Mouse (Mus musculus) G1E (cell line): ENCODE data around the gene Gfy. TPM values are rescaled to one million over a fixed set of nuclear protein-coding genes. Genes with fewer than 3 reads are reported as not detected.

Source experiments
- ATAC-seq: 2 replicates; pipeline ENCODE4 v1.8.0; 2016; ENCODE audit warnings: mild to moderate bottlenecking; ENCODE audit not compliant: insufficient number of reproducible peaks, poor library complexity, low FRiP score, severe bottlenecking; ENCODE audit errors: extremely low read depth
- DNase-seq: peaks from one replicate; pipeline ENCODE4 v3.0.0; 2012; ENCODE audit warnings: low spot score
- H3K27me3 ChIP-seq: 2 replicates; pipeline ENCODE4 v1.6.1; 2012; ENCODE audit warnings: mild to moderate bottlenecking, low read length, inconsistent platforms; ENCODE audit not compliant: insufficient read depth
- H3K36me3 ChIP-seq: replicated peaks from 2 replicates; pipeline ENCODE3; 2012; ENCODE audit warnings: mild to moderate bottlenecking, inconsistent platforms
- H3K4me1 ChIP-seq: 2 replicates; pipeline ENCODE4 v1.6.1; 2012; ENCODE audit warnings: low read depth, low read length, inconsistent platforms, mixed read lengths; ENCODE audit not compliant: insufficient read depth
- H3K4me3 ChIP-seq: 2 replicates; pipeline ENCODE4 v1.5.1; 2012; ENCODE audit warnings: low read depth, mild to moderate bottlenecking, inconsistent platforms, low read length, moderate library complexity, mixed read lengths
- H3K9me3 ChIP-seq: replicated peaks from 2 replicates; pipeline ENCODE4 v1.6.1; 2012; ENCODE audit warnings: inconsistent platforms
- CTCF ChIP-seq: IDR thresholded peaks from 2 replicates; pipeline ENCODE4 v1.5.1; 2012; ENCODE audit warnings: low read depth, low read length, inconsistent platforms, mixed read lengths
- GATA1 ChIP-seq: IDR thresholded peaks from 2 replicates; pipeline ENCODE4 v1.6.1; 2012; ENCODE audit warnings: borderline replicate concordance, low read length, inconsistent platforms, mixed read lengths
- GATA2 ChIP-seq: IDR thresholded peaks from 2 replicates; pipeline ENCODE4 v1.6.1; 2012; ENCODE audit warnings: low read depth, low read length, inconsistent platforms, borderline replicate concordance
- POLR2AphosphoS5 ChIP-seq: IDR thresholded peaks from 2 replicates; pipeline ENCODE4 v1.6.1; 2012; ENCODE audit warnings: low read depth, low read length, inconsistent platforms; ENCODE audit not compliant: insufficient replicate concordance
- TAL1 ChIP-seq: conservative IDR thresholded peaks from 2 replicates; pipeline ENCODE4 v1.6.1; 2012; ENCODE audit warnings: low read depth, low read length, inconsistent platforms, mixed read lengths
- polyA plus RNA-seq: library from polyadenylated mRNA; stranded (reverse); fragments of >175 nt; gene quantifications from 2 replicates; pipeline ENCODE4 v1.2.3, GENCODE M21; 2012
- total RNA-seq, 2 experiments: library from RNA; stranded (forward) in 1 of 2; stranded (reverse) in 1 of 2; fragments of 200-1000 nt in 1 of 2; fragments of >200 nt in 1 of 2; fragmentation: Nextera tagmentation in 1 of 2; gene quantifications; 2 replicates each; pipeline ENCODE4 v1.2.3; 2014 to 2017

Gene Gfy
- total and polyA plus RNA-seq, 3 experiments: 0.05 TPM; not detected in 2

DNA sequence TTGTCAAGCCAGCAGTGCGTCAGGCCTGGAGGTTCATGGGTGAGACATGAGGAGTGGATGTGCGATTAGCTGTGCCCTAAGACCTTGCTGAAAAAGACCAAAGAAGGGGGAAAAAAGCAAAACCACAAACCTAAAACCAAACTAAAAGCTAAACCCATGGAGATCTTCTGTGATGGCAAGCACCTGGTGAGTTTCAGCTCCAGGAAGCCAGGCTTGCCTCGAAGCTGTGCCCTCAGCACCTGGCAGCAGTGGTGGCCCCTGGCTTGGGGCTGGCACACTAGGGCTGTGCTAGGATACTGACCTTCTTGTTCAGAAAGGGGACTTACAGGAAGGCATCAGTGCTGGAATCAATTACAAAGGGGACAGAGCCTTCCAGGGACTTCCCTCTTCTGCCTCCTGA, 38.0 kb downstream of the Gfy start:
- no peaks in the 10 kb centered on the region for H3K27me3 ChIP-seq
- no peak for TF ChIP-seq GATA2
- no peak for TF ChIP-seq CTCF
- TF ChIP-seq TAL1: no peak
- no peak for TF ChIP-seq POLR2AphosphoS5
- TF ChIP-seq GATA1: no peak
- no peak overlapping the region for H3K4me3 ChIP-seq
- DNase-seq (no peak), ATAC-seq (no peak)
- H3K36me3 ChIP-seq: peaks cover 67% of the 10 kb centered on the region
- H3K4me1 ChIP-seq: peaks cover 63% of the 10 kb centered on the region
- H3K9me3 ChIP-seq: no peaks in the 10 kb centered on the region

DNA sequence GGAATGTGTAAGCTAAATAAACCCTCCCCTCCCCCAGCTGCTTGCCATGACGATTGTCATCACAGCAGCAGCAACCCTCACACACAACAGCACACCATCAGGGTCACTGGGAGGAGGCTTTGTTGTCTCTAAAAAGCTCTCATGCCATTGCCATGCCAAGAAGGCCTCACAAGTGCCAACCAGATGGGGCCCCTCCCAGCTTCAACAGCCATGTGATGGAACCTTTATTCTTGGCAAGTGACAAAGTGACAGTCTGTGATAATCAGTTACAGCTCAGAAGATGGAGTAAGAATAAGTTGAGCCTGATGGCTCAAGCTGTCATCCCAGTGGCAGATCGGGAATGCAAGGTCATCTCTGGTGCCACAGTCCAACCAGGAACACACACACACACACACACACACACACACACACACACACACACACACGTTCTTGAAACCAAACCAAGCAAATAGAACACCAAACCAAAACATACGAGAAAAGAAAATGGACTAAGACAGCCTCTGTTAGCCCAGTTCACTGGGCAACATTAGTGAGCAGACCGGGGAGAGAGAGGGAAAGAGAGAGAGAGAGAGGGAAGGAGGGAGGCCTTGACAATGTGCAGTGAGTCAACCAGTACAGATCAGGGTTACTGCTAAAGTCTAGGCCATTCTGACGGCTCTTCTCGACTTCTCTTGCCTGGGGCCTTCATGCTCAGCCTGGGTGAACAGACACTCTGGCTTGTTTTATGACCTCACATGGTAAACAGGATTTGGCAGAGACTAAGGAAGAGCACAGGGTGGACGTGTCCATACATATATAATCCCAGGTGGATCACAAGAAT, 39.3 kb downstream of the Gfy start:
- Histone ChIP-seq H3K36me3 (peaks cover 55% of the 10 kb centered on the region), H3K9me3 (no peaks in the 10 kb centered on the region), H3K4me3 (no peak overlapping the region), H3K27me3 (no peaks in the 10 kb centered on the region), H3K4me1 (peaks cover 70% of the 10 kb centered on the region)
- DNase-seq (no peak), ATAC-seq (no peak)
- TF ChIP-seq CTCF: no peak

DNA sequence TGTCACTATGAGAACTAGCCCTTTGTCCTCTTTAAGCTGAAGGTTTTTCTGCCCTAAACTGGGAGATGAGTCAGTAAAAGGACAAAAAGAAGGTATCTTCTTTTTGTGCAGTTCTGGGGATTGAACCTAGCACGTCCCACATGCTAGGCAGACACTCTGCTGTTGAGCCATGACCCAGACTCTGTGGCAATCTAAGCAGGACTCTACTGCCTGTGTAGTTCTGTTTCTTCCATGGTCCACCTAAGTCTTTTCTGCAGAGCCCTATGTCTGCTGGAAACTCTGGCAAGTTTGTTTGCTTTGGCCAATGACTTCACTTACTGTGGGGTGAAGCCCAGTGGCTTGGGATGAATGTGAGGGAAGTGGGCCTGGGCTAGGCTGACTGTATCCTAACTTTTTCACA, 41.0 kb downstream of the Gfy start:
- Histone ChIP-seq H3K4me1 (peaks cover 85% of the 10 kb centered on the region), H3K36me3 (peaks cover 49% of the 10 kb centered on the region), H3K4me3 (peak overlapping the region; percentile 41; the same call in 1 of the 2 replicates), H3K9me3 (peaks cover under 1% of the 10 kb centered on the region; the same call in 1 of the 2 replicates), H3K27me3 (no peaks in the 10 kb centered on the region)
- DNase-seq: no peak
- ATAC-seq: no peak
- TF ChIP-seq GATA1: no peak

DNA sequence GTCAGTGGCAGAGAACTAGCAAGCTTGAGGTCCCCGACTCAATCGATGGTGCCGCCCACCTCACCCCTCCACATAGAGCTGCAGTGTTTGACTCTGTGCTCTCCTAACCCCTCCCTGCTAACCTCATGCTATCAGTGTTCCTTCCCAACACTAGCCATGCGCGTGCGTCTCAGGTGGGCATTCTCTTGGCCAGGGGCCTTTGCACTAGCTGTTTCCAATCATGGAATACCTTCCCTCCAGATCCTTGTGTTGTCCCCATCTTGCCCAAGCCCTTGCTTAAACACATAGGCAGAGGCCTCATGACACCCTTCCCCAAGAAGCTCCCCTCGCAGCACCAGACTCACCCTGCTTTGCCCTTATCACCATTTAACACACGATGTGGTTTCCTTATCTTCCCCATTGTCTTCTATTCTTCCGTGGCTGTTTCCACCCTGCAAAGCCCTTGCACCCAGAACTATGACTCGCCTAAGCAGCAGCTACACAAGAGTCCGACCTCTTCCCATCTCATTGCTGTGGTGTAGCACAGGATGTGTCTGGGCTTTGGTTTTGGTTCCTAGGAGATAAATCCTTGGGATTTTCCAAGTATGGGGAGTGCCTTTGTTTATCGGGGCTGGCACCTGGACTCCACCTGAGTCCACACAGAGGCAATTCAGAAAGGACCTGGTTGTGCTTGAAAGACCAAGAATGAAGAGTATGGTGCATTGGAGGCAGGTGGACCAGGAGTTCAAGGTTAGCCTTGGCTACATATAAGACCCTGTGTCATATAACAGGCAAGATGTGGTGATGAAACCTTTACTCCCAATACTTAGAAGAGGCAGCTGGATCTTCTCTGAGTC, 42.0 kb downstream of the Gfy start:
- peak overlapping the region; percentile 71; the same call in 1 of the 2 replicates for H3K4me3 ChIP-seq
- no peaks in the 10 kb centered on the region for H3K27me3 ChIP-seq
- peaks cover 3% of the 10 kb centered on the region; the same call in 1 of the 2 replicates for H3K9me3 ChIP-seq
- TF ChIP-seq TAL1 (peak; percentile 93), POLR2AphosphoS5 (no peak)
- DNase-seq (peak; percentile 83), ATAC-seq (peak; percentile 74)
- H3K36me3 ChIP-seq: peaks cover 48% of the 10 kb centered on the region
- H3K4me1 ChIP-seq: peaks cover 87% of the 10 kb centered on the region

DNA sequence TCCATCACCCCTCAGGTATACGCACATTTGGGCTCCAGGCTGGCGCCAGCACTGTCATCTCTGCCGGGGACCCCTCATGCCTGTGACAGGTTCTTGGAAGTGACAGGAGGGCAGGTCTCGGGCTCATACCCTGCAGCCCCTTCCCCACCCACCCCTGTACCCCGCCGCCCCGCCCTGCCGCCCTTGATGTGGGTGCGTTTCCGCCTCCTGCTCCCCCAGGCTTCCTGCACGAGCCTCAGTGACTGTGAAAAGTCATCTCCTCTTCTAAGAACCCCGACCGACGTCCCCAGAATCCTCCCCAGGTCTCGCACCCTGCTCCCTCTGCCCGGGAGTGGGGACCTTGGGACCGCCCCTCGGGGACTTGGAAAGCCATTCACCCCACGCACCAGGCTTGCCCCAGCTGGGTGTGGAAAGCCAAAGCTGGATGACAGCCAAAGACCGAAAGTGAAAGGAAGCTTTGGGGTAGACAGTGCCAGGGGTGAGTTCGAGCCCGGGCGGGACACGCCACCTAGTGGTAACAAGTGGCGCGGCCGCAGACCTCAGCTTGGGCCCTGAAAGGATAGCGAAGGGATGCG, 43.3 kb downstream of the Gfy start, which contains the start of the genes Gm45713 and Flt3l:
TSS of gene Gm45713 (minus strand) at position 239 of the 575 bp plus-strand sequence.
TSS of gene Flt3l (minus strand) at position 440 of the 575 bp plus-strand sequence.
- TF ChIP-seq POLR2AphosphoS5 (no peak), CTCF (peak; percentile 89)
- Histone ChIP-seq H3K36me3 (peaks cover 48% of the 10 kb centered on the region), H3K4me1 (peaks cover 86% of the 10 kb centered on the region), H3K4me3 (peak within 1 kb of the TSS; percentile 71), H3K27me3 (no peaks in the 10 kb centered on the region), H3K9me3 (peaks cover 3% of the 10 kb centered on the region; the same call in 1 of the 2 replicates)
- DNase-seq (peak; percentile 86), ATAC-seq (peak; percentile 24)

DNA sequence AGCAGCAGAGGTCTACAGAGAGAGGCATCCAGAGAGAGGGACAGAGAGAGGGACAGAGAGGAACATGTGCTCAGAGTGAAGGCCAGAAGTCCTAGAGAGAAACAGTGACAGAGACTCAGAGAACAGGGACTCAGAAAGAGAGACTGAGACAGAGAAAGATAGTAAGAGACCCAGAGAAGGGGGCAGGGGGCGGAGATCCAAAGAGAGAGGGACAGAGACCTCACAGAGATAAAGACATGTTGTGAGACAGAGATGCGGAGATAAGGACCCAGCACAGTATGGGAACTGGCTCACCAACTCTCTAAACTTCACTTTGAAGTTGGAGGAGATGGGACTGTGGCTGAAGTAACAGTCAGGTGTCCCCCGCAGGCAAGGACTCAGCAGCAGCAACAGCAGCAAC, 44.0 kb downstream of the Gfy start:
- TF ChIP-seq GATA2 (0 out of 2 replicates have a peak, but pooled peaks have one; percentile 88), POLR2AphosphoS5 (no peak)
- Histone ChIP-seq H3K27me3 (no peaks in the 10 kb centered on the region), H3K4me1 (peaks cover 87% of the 10 kb centered on the region), H3K4me3 (peak overlapping the region; percentile 71), H3K9me3 (peaks cover 3% of the 10 kb centered on the region; the same call in 1 of the 2 replicates), H3K36me3 (peaks cover 48% of the 10 kb centered on the region)
- DNase-seq: no peak
- no peak for ATAC-seq
